Mouse (Mus musculus) liver, embryonic 14.5 days (tissue): ENCODE data around the gene Whrn.

Experiments
- CTCF ChIP-seq: IDR thresholded peaks from 2 replicates; pipeline ENCODE4 v1.5.1; 2016; ENCODE audit warnings: antibody characterized with exemption, low read depth, control low read depth
- EP300 ChIP-seq: IDR thresholded peaks from 2 replicates; pipeline ENCODE4 v1.6.1; 2016; ENCODE audit warnings: antibody characterized with exemption, low read depth

- TF ChIP-seq CTCF = no peak
- no peak for TF ChIP-seq EP300
Observed at GRCm38 (mm10) chr4:63443101-63443500, 52.7 kb downstream of the Whrn start.
